16 mouse cellular contexts compared by ENCODE assay signal in genomic region chr2:178483462-178483861, GRCm38 (mm10). TPM values are rescaled to one million over a fixed set of nuclear protein-coding genes. Genes with fewer than 3 reads are reported as not detected.
"Had no signal": no experiment of that assay in that cellular context is flagged by ENCODE, and none has a peak within 500 bp of the region (broad histone marks: within the 10 kb centered on the region; RNA-seq: fewer than 3 reads in every experiment).

No protein-coding gene starts in this region.

- ATAC-seq: liver, embryonic 12.5 days had no signal

- H3K36me3 ChIP-seq: limb, embryonic 15.5 days; liver, embryonic 12.5 days; neural tube, embryonic 15.5 days had no signal

- H3K4me3 ChIP-seq: layer of hippocampus, adult 2 months; limb, embryonic 15.5 days; liver, embryonic 12.5 days; megakaryocyte, embryonic 14.5 days; myocyte; neural tube, embryonic 15.5 days had no signal

- H3K9ac ChIP-seq: limb, embryonic 15.5 days; liver, embryonic 12.5 days; lung, embryonic 14.5 days; neural tube, embryonic 15.5 days had no signal

- H3K27ac ChIP-seq: layer of hippocampus, adult 2 months; limb, embryonic 15.5 days; liver, embryonic 12.5 days; neural tube, embryonic 15.5 days had no signal

- DNase-seq: kidney, adult 18-20 months; kidney, postnatal 10 days; lung, embryonic 14.5 days; lung, postnatal 10 days; lung, postnatal 4 days; right cerebral cortex, postnatal 4 days; spleen, adult 18-20 months; thymus, adult 18-20 months; thymus, postnatal 14 days had no signal

- H3K4me1 ChIP-seq: limb, embryonic 15.5 days; liver, embryonic 12.5 days; neural tube, embryonic 15.5 days had no signal

- H3K4me2 ChIP-seq: limb, embryonic 15.5 days; liver, embryonic 12.5 days; lung, embryonic 14.5 days; neural tube, embryonic 15.5 days had no signal

- H3K9me3 ChIP-seq: limb, embryonic 15.5 days; liver, embryonic 12.5 days; neural tube, embryonic 15.5 days had no signal

- H3K27me3 ChIP-seq: limb, embryonic 15.5 days; liver, embryonic 12.5 days; neural tube, embryonic 15.5 days had no signal

RNA-seq across cellular contexts. Expression of gene Cdh26, which starts 53.1 kb away (rescaled TPM):
- total RNA-seq: left cerebral cortex, adult 18-20 months had no signal
- polyA plus RNA-seq: lung, embryonic 14.5 days; myocyte had no signal
